Comparison of ENCODE assay signal across 8 mouse cellular contexts in the genomic region with DNA sequence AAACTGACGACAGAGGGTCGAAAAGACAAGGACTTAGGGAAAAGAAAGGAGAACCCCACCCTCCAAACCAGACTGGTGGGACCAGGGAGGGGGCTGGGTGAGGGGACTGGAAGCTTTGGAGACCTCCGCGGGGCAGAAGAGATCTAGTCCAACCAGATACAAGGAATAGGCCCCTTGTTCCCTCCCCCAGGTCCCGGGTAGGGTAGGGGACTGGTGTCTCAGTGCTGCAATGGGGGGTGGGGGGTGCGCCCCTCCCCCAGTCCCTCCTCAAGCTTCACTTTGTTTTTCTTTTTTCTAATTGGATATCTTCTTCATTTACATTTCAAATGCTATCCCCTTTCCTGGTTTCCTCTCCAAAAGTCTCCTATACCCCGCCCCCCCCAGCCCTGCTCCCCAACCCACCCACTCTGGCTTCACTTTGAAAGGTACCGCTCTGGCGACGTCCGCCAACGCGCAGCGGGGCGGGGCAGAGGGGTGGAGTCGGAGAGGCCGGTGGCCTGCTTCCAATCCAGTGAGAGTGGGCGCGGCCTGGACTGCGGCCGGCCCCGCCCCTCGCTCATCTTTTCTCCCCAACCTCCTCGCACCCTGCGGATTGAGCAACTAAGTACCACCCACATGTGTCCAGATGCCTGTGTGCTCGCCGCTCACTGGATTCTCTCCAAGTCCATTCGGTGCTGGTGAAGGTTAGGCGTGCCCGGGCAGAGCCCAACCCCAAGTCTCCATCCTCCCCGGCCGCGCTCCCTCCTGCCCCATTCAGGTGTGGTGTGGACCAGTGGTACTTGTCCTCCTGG. TPM values are rescaled to one million over a fixed set of nuclear protein-coding genes. Genes with fewer than 3 reads are reported as not detected.
A peak's percentile ranks its signal among the peaks of the same experiment; 100 is the strongest.
DNase-seq lines count a peak whose midpoint lies in the region; ATAC-seq lines count a peak whose summit lies in the region.

No protein-coding gene starts in this region.

- ATAC-seq in erythroblast, adult 5-6 weeks (replicated peaks; ENCODE audit: low FRiP score, poor library complexity, severe bottlenecking): peak; percentile 100
- ATAC-seq in kidney, embryonic 14.5 days (ENCODE audit: low FRiP score, low TSS enrichment): peak; percentile 99

- no peak overlapping the region for H3K9ac ChIP-seq in kidney, embryonic 14.5 days (ENCODE audit: low read depth, low read length)

- H3K4me1 ChIP-seq in kidney, embryonic 14.5 days (ENCODE audit: control insufficient read depth, insufficient read depth, low read length): no peaks in the 10 kb centered on the region

- WGBS in kidney, embryonic 14.5 days: 27% methylated on average over 33 of the region's 33 CpGs

- peak overlapping the region; percentile 37; the same call in 1 of the 2 replicates for H3K27ac ChIP-seq in kidney, embryonic 14.5 days (ENCODE audit: low read depth, low read length)

- H3K9me3 ChIP-seq in kidney, embryonic 14.5 days (ENCODE audit: control insufficient read depth, low read length): no peaks in the 10 kb centered on the region

- no peaks in the 10 kb centered on the region for H3K27me3 ChIP-seq in kidney, embryonic 14.5 days (ENCODE audit: control insufficient read depth, insufficient read depth, low read length)

- peak overlapping the region; percentile 33 for H3K4me3 ChIP-seq in kidney, embryonic 14.5 days (ENCODE audit: low read length)

- no peaks in the 10 kb centered on the region for H3K36me3 ChIP-seq in kidney, embryonic 14.5 days (ENCODE audit: control insufficient read depth, insufficient read depth, low read length)

- peak overlapping the region; percentile 50 for H3K4me2 ChIP-seq in kidney, embryonic 14.5 days (replicated peaks; ENCODE audit: low read depth, low read length)

- DNase-seq in CD4-positive helper T cell, adult 2 months (ENCODE audit: low read depth, low spot score): peak; percentile 84
- peak; percentile 77 for DNase-seq in brain, adult 2 months (ENCODE audit: low read depth, low spot score)
- DNase-seq in heart, adult 9 months (ENCODE audit: low spot score in 2 of 2): peak; percentile 63 to 73
- DNase-seq in liver: peak; percentile 87
- DNase-seq in monocyte, adult 2 months (ENCODE audit: low read depth in 1 of 2, low spot score in 2 of 2): peak; percentile 6 to 14
- DNase-seq in spleen, postnatal 14 days (ENCODE audit: low spot score in 2 of 2): peak; percentile 44 to 64

RNA-seq across cellular contexts. Expression of a gene that starts 8.6 kb away (rescaled TPM):
- 6.7 and 14.8 TPM in 2 replicates for total RNA-seq in erythroblast, adult 5-6 weeks (2015; ENCODE audit: low replicate concordance)
- total RNA-seq in erythroblast, adult 5-6 weeks (2017; ENCODE audit: low replicate concordance): 3.4 and 4.6 TPM in 2 replicates
- polyA plus RNA-seq in kidney, embryonic 14.5 days (2014; fragmentation: Nextera tagmentation; extraction: Ambion mirVana): 16.0 and 19.3 TPM in 2 replicates

RNA-seq across cellular contexts. Expression of a gene that starts 37.8 kb away (rescaled TPM):
- total RNA-seq in erythroblast, adult 5-6 weeks (2015; ENCODE audit: low replicate concordance): 29.9 and 38.6 TPM in 2 replicates
- total RNA-seq in erythroblast, adult 5-6 weeks (2017; ENCODE audit: low replicate concordance): 34.5 and 55.8 TPM in 2 replicates
- 8.5 and 14.2 TPM in 2 replicates for polyA plus RNA-seq in kidney, embryonic 14.5 days (2014; fragmentation: Nextera tagmentation; extraction: Ambion mirVana)

RNA-seq across cellular contexts. Expression of a gene that starts 55.0 kb away (rescaled TPM):
- not detected in 2 replicates for total RNA-seq in erythroblast, adult 5-6 weeks (2015; ENCODE audit: low replicate concordance)
- 0.77 and 3.3 TPM in 2 replicates for total RNA-seq in erythroblast, adult 5-6 weeks (2017; ENCODE audit: low replicate concordance)
- polyA plus RNA-seq in kidney, embryonic 14.5 days (2014; fragmentation: Nextera tagmentation; extraction: Ambion mirVana): not detected in 2 replicates

Comparison
In these comparisons a context has a peak if more than half of its experiments do, and no peak if none do; other contexts are left out.
1. Peak in every context shown above with its lines: DNase-seq, ATAC-seq, H3K4me3 ChIP-seq and H3K27ac ChIP-seq.
2. DNase-seq: peak in every context shown above with its lines; median percentile 87 in liver; 84 in CD4-positive helper T cell, adult 2 months; 77 in brain, adult 2 months; 68 in heart, adult 9 months; 54 in spleen, postnatal 14 days; 10 in monocyte, adult 2 months.